Mouse (Mus musculus): Measurements from ENCODE around the gene Ly6g6e.
"Not testable (repeated sequence)": the region's sequence is repeated elsewhere in the genome, so short reads cannot be mapped to it uniquely, and the experiment has no call there.

The Ly6g6e gene

GRCm38 (mm10) chr17:35104754-35105153 is 28.1 kb downstream of the Ly6g6e start:
- DNase-seq, result no peak

- DNase-seq, result peak; percentile 68
These were observed 29.2 kb downstream of the Ly6g6e start for GRCm38 (mm10) chr17:35105740-35106389.

- no peak for DNase-seq
These were observed 29.8 kb downstream of the Ly6g6e start for GRCm38 (mm10) chr17:35106522-35106921.

GRCm38 (mm10) chr17:35108097-35108496 is 31.4 kb downstream of the Ly6g6e start, which contains the start of gene Ly6g5c:
Ly6g5c (plus strand) TSS chr17:35108279.
- DNase-seq, result no peak

GRCm38 (mm10) chr17:35111774-35112173 is 35.1 kb downstream of the Ly6g6e start:
- no peak for DNase-seq

- DNase-seq, result peak; percentile 77
These were observed 38.6 kb downstream of the Ly6g6e start, which contains the start of gene Ly6g5b for GRCm38 (mm10) chr17:35115046-35116019. Ly6g5b (minus strand) TSS chr17:35115428.

DNA sequence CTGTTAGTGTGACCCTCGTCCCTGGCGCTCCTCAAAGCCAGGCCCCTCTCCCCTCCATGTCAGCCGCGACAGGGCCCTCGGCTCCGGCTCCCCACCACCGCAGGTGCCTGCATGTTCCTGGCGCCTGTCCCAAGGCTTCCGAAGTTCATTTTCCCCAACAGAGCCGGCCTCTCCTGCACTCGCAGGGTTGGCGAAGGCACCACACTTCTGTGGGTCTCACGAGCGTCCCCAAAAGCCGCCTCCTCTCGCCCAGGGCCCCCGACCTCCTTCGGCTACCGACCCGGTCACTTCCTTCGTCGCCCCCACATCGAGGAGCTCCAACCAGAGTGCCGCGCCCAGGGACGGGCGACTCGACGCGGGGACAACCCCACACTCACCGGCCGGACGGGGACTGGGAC is 44.0 kb downstream of the Ly6g6e start:
- DNase-seq, result no peak

- DNase-seq, result peak; percentile 98
These were observed 44.6 kb downstream of the Ly6g6e start, which contains the start of gene Gpank1 for GRCm38 (mm10) chr17:35121143-35121799. Gpank1 (plus strand) TSS chr17:35121455.

- peak; percentile 67 for DNase-seq
These were observed 45.2 kb downstream of the Ly6g6e start, which contains the start of gene Csnk2b for GRCm38 (mm10) chr17:35121871-35122303. Csnk2b (minus strand) TSS chr17:35122053.

GRCm38 (mm10) chr17:35123287-35123686 is 46.6 kb downstream of the Ly6g6e start:
- not testable (repeated sequence) for DNase-seq

- DNase-seq, result not testable (repeated sequence)
These were observed 47.7 kb downstream of the Ly6g6e start for GRCm38 (mm10) chr17:35124261-35124896.

- DNase-seq, result no peak
These were observed 48.4 kb downstream of the Ly6g6e start for GRCm38 (mm10) chr17:35125081-35125480.

- no peak for DNase-seq
These were observed 48.9 kb downstream of the Ly6g6e start for GRCm38 (mm10) chr17:35125578-35125977.

GRCm38 (mm10) chr17:35126206-35126611 is 49.5 kb downstream of the Ly6g6e start, which contains the start of gene D17H6S53E:
D17H6S53E (plus strand) TSS chr17:35126373.
- DNase-seq, result peak; percentile 89

DNA sequence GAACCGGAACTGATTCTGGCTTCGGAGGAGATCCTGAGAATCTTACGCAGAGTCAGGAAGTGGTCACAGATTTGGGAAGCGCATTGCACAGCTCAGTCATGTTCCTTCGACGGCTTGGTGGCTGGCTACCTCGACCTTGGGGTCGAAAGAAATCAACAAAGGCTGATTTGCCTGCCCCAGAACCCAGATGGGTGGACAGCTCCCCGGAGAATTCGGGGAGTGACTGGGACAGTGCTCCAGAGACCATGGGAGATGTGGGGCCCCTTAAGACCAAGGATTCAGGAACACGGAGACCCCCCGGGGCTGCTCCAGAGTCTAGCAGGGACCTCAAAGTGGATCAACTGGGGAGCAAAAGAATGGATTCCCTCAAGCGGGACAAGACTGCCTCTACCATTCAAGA is 50.3 kb downstream of the Ly6g6e start:
- no peak for DNase-seq
